Mouse (Mus musculus) stomach, postnatal 0 days (tissue): ENCODE measurements around the gene Insm1.

Experiments
- CTCF ChIP-seq: IDR thresholded peaks from 2 replicates; pipeline ENCODE4 v1.5.1; 2016; ENCODE audit warnings: antibody characterized with exemption, low read depth, mild to moderate bottlenecking, moderate library complexity
- EP300 ChIP-seq: optimal IDR thresholded peaks from 2 replicates; pipeline ENCODE3; 2016; ENCODE audit warnings: antibody characterized with exemption

- TF ChIP-seq EP300 (no peak), CTCF (no peak)
These were observed 4.8 kb downstream of the Insm1 start for GRCm38 (mm10) chr2:146226484-146226883.
